Mouse (Mus musculus): ENCODE data around the gene Trim5. TPM values are rescaled to one million over a fixed set of nuclear protein-coding genes. Genes with fewer than 3 reads are reported as not detected.
"Not testable (repeated sequence)": the region's sequence is repeated elsewhere in the genome, so short reads cannot be mapped to it uniquely, and the experiment has no call there.

Trim5 gene
- 0.43 and 0.48 TPM in 2 replicates for polyA plus RNA-seq (2015; fragmentation: Nextera tagmentation; extraction: Ambion mirVana)

DNA sequence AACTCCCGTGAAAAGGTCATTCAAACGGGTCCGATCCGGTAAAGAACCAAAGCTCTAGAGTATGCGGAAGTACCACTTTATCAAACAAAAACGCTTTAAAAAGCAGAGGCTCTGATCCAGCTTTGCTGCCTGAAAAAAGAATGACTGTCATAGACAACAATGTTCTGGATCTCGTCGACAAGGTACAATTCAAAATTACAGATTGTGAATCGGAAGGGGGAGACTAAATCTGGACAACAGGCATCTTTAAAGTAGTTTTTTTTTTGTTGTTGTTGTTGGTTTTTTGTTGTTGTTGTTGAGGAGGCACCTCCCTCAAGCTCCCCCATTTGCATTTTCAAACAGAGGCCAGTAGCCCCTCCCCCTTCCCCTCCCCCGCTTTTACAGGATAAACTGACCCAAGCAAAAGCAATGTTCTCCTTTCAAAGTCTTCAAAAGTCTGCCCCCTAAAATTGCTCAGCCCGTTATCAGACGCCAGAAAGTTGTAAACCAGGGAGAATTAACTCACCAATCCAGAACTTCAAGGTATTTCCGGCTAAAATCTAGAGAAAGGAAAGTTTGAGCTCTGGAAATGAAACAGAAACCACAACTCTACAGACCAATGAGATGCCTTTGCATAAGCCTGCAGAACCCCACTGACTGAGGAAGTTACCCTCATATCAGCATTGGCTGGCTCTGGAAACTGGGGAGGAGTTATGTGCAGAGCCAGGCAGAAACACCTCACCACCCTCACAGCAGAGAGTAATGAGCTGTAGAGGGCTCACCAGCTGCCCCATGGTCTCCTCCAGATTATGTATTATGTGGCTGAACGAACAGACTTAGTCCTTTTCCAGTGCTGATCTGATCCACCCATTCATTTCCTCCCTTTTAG is at the start of gene Trim5:
Trim5 (minus strand) TSS at position 519 of the 868 bp plus-strand sequence.
- ATAC-seq (replicated peaks; ENCODE audit: low FRiP score, low read depth) = peak; percentile 89
- DNase-seq (ENCODE audit: low spot score) = peak; percentile 5
- H3K9ac ChIP-seq (ENCODE audit: low read depth, low read length); H3K4me1 ChIP-seq (replicated peaks; ENCODE audit: insufficient read depth, low read length); H3K27me3 ChIP-seq (ENCODE audit: insufficient read depth, low read length); H3K27ac ChIP-seq; H3K36me3 ChIP-seq (ENCODE audit: insufficient read depth, low read length); H3K9me3 ChIP-seq (replicated peaks; ENCODE audit: low read length): not testable (repeated sequence)
- peak within 1 kb of the TSS; percentile 35 for H3K4me2 ChIP-seq (ENCODE audit: low read length)
- H3K4me3 ChIP-seq (replicated peaks; ENCODE audit: low read depth, low read length) = 0 out of 2 replicates have a peak within 1 kb of the TSS, but pooled peaks have one; percentile 11
- 46% methylated on average over 14 of the region's 14 CpGs for WGBS

- H3K27ac ChIP-seq; H3K9me3 ChIP-seq (replicated peaks; ENCODE audit: low read length); H3K4me1 ChIP-seq (replicated peaks; ENCODE audit: insufficient read depth, low read length); H3K4me2 ChIP-seq (ENCODE audit: low read length); H3K36me3 ChIP-seq (ENCODE audit: insufficient read depth, low read length); H3K4me3 ChIP-seq (replicated peaks; ENCODE audit: low read depth, low read length); H3K9ac ChIP-seq (ENCODE audit: low read depth, low read length); ATAC-seq (replicated peaks; ENCODE audit: low FRiP score, low read depth); H3K27me3 ChIP-seq (ENCODE audit: insufficient read depth, low read length); DNase-seq (ENCODE audit: low spot score): not testable (repeated sequence)
- WGBS = 79% methylated on average over 3 of the region's 3 CpGs
Measured at GRCm38 (mm10) chr7:104335547-104335946, 47.7 kb upstream of the Trim5 start.

- H3K4me2 ChIP-seq (ENCODE audit: low read length); H3K27ac ChIP-seq; DNase-seq (ENCODE audit: low spot score); H3K9ac ChIP-seq (ENCODE audit: low read depth, low read length); H3K9me3 ChIP-seq (replicated peaks; ENCODE audit: low read length); H3K4me1 ChIP-seq (replicated peaks; ENCODE audit: insufficient read depth, low read length); H3K27me3 ChIP-seq (ENCODE audit: insufficient read depth, low read length); H3K36me3 ChIP-seq (ENCODE audit: insufficient read depth, low read length); H3K4me3 ChIP-seq (replicated peaks; ENCODE audit: low read depth, low read length); ATAC-seq (replicated peaks; ENCODE audit: low FRiP score, low read depth): not testable (repeated sequence)
- 92% methylated on average over 2 of the region's 2 CpGs for WGBS
Measured at GRCm38 (mm10) chr7:104329171-104329570, 41.3 kb upstream of the Trim5 start, which contains the start of gene Trim34b. TSS of gene Trim34b (plus strand) at chr7:104329471.

DNA sequence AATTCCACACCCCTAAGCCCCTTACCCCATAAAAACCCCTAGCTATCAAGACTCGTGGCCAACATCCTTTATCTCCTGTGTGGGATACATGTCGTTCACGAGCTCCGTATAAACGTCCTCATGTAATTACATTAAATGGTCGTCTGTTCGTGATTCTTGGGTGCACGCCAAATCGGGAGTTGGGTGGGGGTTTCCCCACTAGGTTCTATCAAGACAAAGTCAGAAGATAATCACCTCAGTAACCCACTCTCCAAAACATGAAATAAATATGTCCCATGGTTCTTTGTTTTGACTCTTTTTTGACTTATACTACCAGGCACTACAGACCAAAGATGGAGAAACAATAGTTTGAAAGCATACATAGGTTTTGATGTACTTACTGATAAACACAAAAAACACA is 34.1 kb upstream of the Trim5 start:
- Histone ChIP-seq H3K27ac (no peak overlapping the region), H3K4me1 (replicated peaks; ENCODE audit: insufficient read depth, low read length) (no peaks in the 10 kb centered on the region), H3K9ac (ENCODE audit: low read depth, low read length) (no peak overlapping the region), H3K27me3 (ENCODE audit: insufficient read depth, low read length) (no peaks in the 10 kb centered on the region), H3K4me3 (replicated peaks; ENCODE audit: low read depth, low read length) (no peak overlapping the region), H3K36me3 (ENCODE audit: insufficient read depth, low read length) (no peaks in the 10 kb centered on the region), H3K9me3 (replicated peaks; ENCODE audit: low read length) (no peaks in the 10 kb centered on the region), H3K4me2 (ENCODE audit: low read length) (no peak overlapping the region)
- WGBS = 71% methylated on average over 9 of the region's 9 CpGs
- TF ChIP-seq CTCF (IDR thresholded peaks at IDR 0.05; ENCODE audit: low read depth) = no peak
- ATAC-seq (replicated peaks; ENCODE audit: low FRiP score, low read depth) (no peak), DNase-seq (ENCODE audit: low spot score) (no peak)

DNA sequence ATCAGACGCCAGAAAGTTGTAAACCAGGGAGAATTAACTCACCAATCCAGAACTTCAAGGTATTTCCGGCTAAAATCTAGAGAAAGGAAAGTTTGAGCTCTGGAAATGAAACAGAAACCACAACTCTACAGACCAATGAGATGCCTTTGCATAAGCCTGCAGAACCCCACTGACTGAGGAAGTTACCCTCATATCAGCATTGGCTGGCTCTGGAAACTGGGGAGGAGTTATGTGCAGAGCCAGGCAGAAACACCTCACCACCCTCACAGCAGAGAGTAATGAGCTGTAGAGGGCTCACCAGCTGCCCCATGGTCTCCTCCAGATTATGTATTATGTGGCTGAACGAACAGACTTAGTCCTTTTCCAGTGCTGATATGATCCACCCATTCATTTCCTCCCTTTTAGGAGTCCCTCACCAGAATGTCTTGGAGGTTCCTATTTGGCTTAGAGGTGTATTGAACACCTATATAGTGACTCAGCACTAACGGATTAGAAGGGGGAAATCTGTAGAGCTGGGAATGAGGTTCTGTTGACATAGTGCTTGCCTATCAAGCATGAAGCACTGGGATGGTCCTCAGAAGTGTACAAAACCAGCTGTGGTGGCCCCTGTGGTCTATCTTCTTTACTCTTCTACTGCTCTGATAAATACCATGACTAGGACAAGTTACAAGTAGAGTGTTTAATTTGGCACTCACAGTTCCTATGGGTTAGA is 27.6 kb upstream of the Trim5 start, which contains the start of gene Trim12a:
Trim12a (minus strand) TSS at position 98 of the 712 bp plus-strand sequence.
- DNase-seq (ENCODE audit: low spot score); H3K36me3 ChIP-seq (ENCODE audit: insufficient read depth, low read length); H3K9me3 ChIP-seq (replicated peaks; ENCODE audit: low read length); H3K27me3 ChIP-seq (ENCODE audit: insufficient read depth, low read length); H3K4me1 ChIP-seq (replicated peaks; ENCODE audit: insufficient read depth, low read length): not testable (repeated sequence)
- peak within 1 kb of the TSS; percentile 44 for H3K4me3 ChIP-seq (replicated peaks; ENCODE audit: low read depth, low read length)
- H3K9ac ChIP-seq (ENCODE audit: low read depth, low read length) = peak within 1 kb of the TSS; percentile 44; the same call in 1 of the 2 replicates
- 21% methylated on average over 4 of the region's 4 CpGs for WGBS
- peak within 1 kb of the TSS; percentile 52 for H3K4me2 ChIP-seq (ENCODE audit: low read length)
- H3K27ac ChIP-seq = peak within 1 kb of the TSS; percentile 55
- ATAC-seq (replicated peaks; ENCODE audit: low FRiP score, low read depth) = peak; percentile 93

- ATAC-seq (replicated peaks; ENCODE audit: low FRiP score, low read depth) (0 out of 2 replicates have a peak, but pooled peaks have one; percentile 43), DNase-seq (ENCODE audit: low spot score) (peak; percentile 43)
- Histone ChIP-seq H3K4me2 (ENCODE audit: low read length) (peak overlapping the region; percentile 52), H3K9ac (ENCODE audit: low read depth, low read length) (peak overlapping the region; percentile 44; the same call in 1 of the 2 replicates), H3K27me3 (ENCODE audit: insufficient read depth, low read length) (no peaks in the 10 kb centered on the region), H3K9me3 (replicated peaks; ENCODE audit: low read length) (no peaks in the 10 kb centered on the region), H3K27ac (peak overlapping the region; percentile 55), H3K4me3 (replicated peaks; ENCODE audit: low read depth, low read length) (peak overlapping the region; percentile 44), H3K36me3 (ENCODE audit: insufficient read depth, low read length) (no peaks in the 10 kb centered on the region), H3K4me1 (replicated peaks; ENCODE audit: insufficient read depth, low read length) (no peaks in the 10 kb centered on the region)
- no peak for TF ChIP-seq CTCF (IDR thresholded peaks at IDR 0.05; ENCODE audit: low read depth)
- WGBS = 10% methylated on average over 15 of the region's 15 CpGs
Measured at GRCm38 (mm10) chr7:104314796-104315353, 27.0 kb upstream of the Trim5 start.

All from kidney, postnatal 0 days (tissue).